ENCODE assay signal across 8 mouse cellular contexts in the genomic region with DNA sequence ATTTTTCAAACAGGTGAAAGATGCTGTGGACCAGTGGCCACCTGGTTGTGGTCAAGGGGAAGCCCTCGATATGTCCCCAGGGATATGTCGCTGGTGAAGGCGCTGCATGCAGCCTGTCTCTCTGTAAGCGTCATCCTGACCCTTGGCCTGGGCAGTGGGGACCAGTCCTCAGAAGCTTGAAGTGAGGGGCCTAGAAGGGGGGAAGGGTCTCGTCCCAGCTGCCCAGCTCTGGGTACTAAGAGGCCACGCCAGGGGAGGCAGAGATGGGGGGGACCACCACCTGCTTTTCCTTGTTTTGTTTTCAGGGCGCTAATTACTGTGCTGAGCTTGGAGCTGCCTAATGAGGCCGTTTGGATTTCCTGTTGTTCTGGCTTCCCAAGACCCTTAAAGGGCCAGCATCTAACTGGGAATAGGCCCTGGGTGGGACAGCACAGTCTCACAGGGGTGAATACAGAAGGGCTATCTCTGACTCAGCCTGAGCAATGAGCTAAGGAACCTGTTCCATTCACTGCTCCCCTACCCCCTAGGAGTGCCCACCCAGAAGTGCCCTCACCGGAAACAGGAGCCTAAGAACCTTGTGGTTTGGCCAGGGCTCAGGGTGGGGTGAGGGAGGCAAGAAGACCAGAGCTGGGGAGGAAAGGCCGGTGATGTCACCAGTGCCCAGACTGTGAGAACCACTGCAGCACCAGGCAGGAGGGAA. TPM values are rescaled to one million over a fixed set of nuclear protein-coding genes. Genes with fewer than 3 reads are reported as not detected.
DNase-seq lines count a peak whose midpoint lies in the region; ATAC-seq and TF ChIP-seq lines count a peak whose summit lies in the region.
"Had no signal": no experiment of that assay in that cellular context is flagged by ENCODE, and none has a peak within 500 bp of the region (broad histone marks: within the 10 kb centered on the region; RNA-seq: fewer than 3 reads in every experiment).

No protein-coding gene starts in this region.

- peak overlapping the region; percentile 34 for H3K27ac ChIP-seq in kidney, embryonic 15.5 days
- peak overlapping the region; percentile 51 for H3K27ac ChIP-seq in forebrain, embryonic 10.5 days

- peaks cover 46% of the 10 kb centered on the region for H3K4me1 ChIP-seq in kidney, embryonic 15.5 days
- H3K4me1 ChIP-seq in forebrain, embryonic 10.5 days: peaks cover 50% of the 10 kb centered on the region

- H3K9me3 ChIP-seq in kidney, embryonic 15.5 days (replicated peaks): 0 out of 2 replicates have a peak, but pooled peaks cover 3% of the 10 kb centered on the region
- peaks cover 4% of the 10 kb centered on the region; the same call in 1 of the 2 replicates for H3K9me3 ChIP-seq in forebrain, embryonic 10.5 days
- H3K9me3 ChIP-seq: limb, embryonic 15.5 days had no signal

- ATAC-seq in kidney, embryonic 15.5 days (replicated peaks; ENCODE audit: low FRiP score): peak; percentile 46; the same call in 1 of the 2 replicates

- 0 out of 2 replicates have a peak, but pooled peaks cover 2% of the 10 kb centered on the region for H3K27me3 ChIP-seq in kidney, embryonic 15.5 days
- peaks cover 85% of the 10 kb centered on the region for H3K27me3 ChIP-seq in forebrain, embryonic 10.5 days (ENCODE audit: poor library complexity, severe bottlenecking)
- H3K27me3 ChIP-seq: limb, embryonic 15.5 days had no signal

- 25% methylated on average over 10 of the region's 10 CpGs for WGBS in kidney, embryonic 15.5 days
- 21% methylated on average over 10 of the region's 10 CpGs for WGBS in forebrain, embryonic 10.5 days

- H3K4me3 ChIP-seq in kidney, embryonic 15.5 days (replicated peaks): no peak overlapping the region
- H3K4me3 ChIP-seq in forebrain, embryonic 10.5 days: no peak overlapping the region
- H3K4me3 ChIP-seq: limb, embryonic 15.5 days had no signal

- TF ChIP-seq CTCF in brain, embryonic 14.5 days (IDR thresholded peaks at IDR 0.05; ENCODE audit: borderline replicate concordance, extremely low read depth, insufficient read depth, insufficient read length): no peak

- TF ChIP-seq POLR2A in brain, embryonic 14.5 days (IDR thresholded peaks at IDR 0.05; ENCODE audit: borderline replicate concordance, extremely low read depth, insufficient read depth, insufficient read length, poor library complexity, severe bottlenecking): no peak

- H3K4me2 ChIP-seq in kidney, embryonic 15.5 days: no peak overlapping the region
- H3K4me2 ChIP-seq: limb, embryonic 15.5 days had no signal

- no peak overlapping the region for H3K9ac ChIP-seq in kidney, embryonic 15.5 days
- H3K9ac ChIP-seq: limb, embryonic 15.5 days had no signal

- no peak for DNase-seq in kidney, adult 9 months
- DNase-seq in brain, embryonic 14.5 days (ENCODE audit: low read depth): peak; percentile 80
- DNase-seq in forebrain, embryonic 10.5 days (ENCODE audit: extremely low spot score, low spot score): no peak
- peak; percentile 38 for DNase-seq in lung, postnatal 25 days (ENCODE audit: low spot score)
- no peak for DNase-seq in layer of hippocampus, postnatal 14 days (ENCODE audit: low spot score in 2 of 2)
- DNase-seq in gastrocnemius, adult 8-10 months (ENCODE audit: low spot score in 2 of 2): no peak

- H3K36me3 ChIP-seq in kidney, embryonic 15.5 days: no peaks in the 10 kb centered on the region
- no peaks in the 10 kb centered on the region for H3K36me3 ChIP-seq in forebrain, embryonic 10.5 days (replicated peaks)
- H3K36me3 ChIP-seq: limb, embryonic 15.5 days had no signal

RNA-seq across cellular contexts. Expression of gene Dll4, which starts 11.7 kb away (rescaled TPM):
- polyA plus RNA-seq in kidney, embryonic 15.5 days (2015; fragmentation: Nextera tagmentation; extraction: Ambion mirVana): 9.9 and 10.5 TPM in 2 replicates
- 5.9 and 9.0 TPM in 2 replicates for polyA plus RNA-seq in brain, embryonic 14.5 days (2012; rRNA removed)
- 3.3 and 4.0 TPM in 2 replicates for polyA plus RNA-seq in forebrain, embryonic 10.5 days (2016; fragmentation: Nextera tagmentation; extraction: Ambion mirVana)
- 1 to 10 TPM; 5.6 to 6.3 TPM for total RNA-seq in layer of hippocampus, postnatal 14 days (2021)
- total RNA-seq in gastrocnemius, adult 8-10 months (2022): 1 to 10 TPM; 3.3 to 5.8 (median 3.9) TPM

RNA-seq across cellular contexts. Expression of gene Vps18, which starts 25.4 kb away (rescaled TPM):
- polyA plus RNA-seq in kidney, embryonic 15.5 days (2015; fragmentation: Nextera tagmentation; extraction: Ambion mirVana): 17.6 and 19.6 TPM in 2 replicates
- polyA plus RNA-seq in brain, embryonic 14.5 days (2012; rRNA removed): 26.0 and 28.6 TPM in 2 replicates
- polyA plus RNA-seq in forebrain, embryonic 10.5 days (2016; fragmentation: Nextera tagmentation; extraction: Ambion mirVana): 23.0 and 23.6 TPM in 2 replicates
- 10 to 100 TPM; 34.0 to 34.3 TPM for total RNA-seq in layer of hippocampus, postnatal 14 days (2021)
- 10 to 100 TPM; 10.8 to 12.5 (median 11.5) TPM for total RNA-seq in gastrocnemius, adult 8-10 months (2022)

RNA-seq across cellular contexts. Expression of gene Chac1, which starts 37.1 kb away (rescaled TPM):
- polyA plus RNA-seq in kidney, embryonic 15.5 days (2015; fragmentation: Nextera tagmentation; extraction: Ambion mirVana): 0.91 and 0.98 TPM in 2 replicates
- 5.4 and 6.1 TPM in 2 replicates for polyA plus RNA-seq in brain, embryonic 14.5 days (2012; rRNA removed)
- polyA plus RNA-seq in forebrain, embryonic 10.5 days (2016; fragmentation: Nextera tagmentation; extraction: Ambion mirVana): 1.3 and 1.4 TPM in 2 replicates
- 1 to 10 TPM; 6.6 to 7.8 TPM for total RNA-seq in layer of hippocampus, postnatal 14 days (2021)
- total RNA-seq in gastrocnemius, adult 8-10 months (2022): 100 to 1,000 TPM in 1 of 4 experiments, 10 to 100 TPM in 3; 59.1 to 158 (median 73.1) TPM

RNA-seq across cellular contexts. Expression of gene Rhov, which starts 42.9 kb away (rescaled TPM):
- polyA plus RNA-seq in kidney, embryonic 15.5 days (2015; fragmentation: Nextera tagmentation; extraction: Ambion mirVana): 0.72 and 1.1 TPM in 2 replicates
- 9.1 and 13.5 TPM in 2 replicates for polyA plus RNA-seq in brain, embryonic 14.5 days (2012; rRNA removed)
- 0.44 and 0.58 TPM in 2 replicates for polyA plus RNA-seq in forebrain, embryonic 10.5 days (2016; fragmentation: Nextera tagmentation; extraction: Ambion mirVana)
- total RNA-seq in layer of hippocampus, postnatal 14 days (2021): 1 to 10 TPM; 9.4 to 9.6 TPM
- total RNA-seq in gastrocnemius, adult 8-10 months (2022): not detected

Comparison
In these comparisons a context has a peak if more than half of its experiments do, and no peak if none do; other contexts are left out.
1. DNase-seq: peak in brain, embryonic 14.5 days (single experiment) and lung, postnatal 25 days (single experiment); none in kidney, adult 9 months (single experiment), forebrain, embryonic 10.5 days (single experiment), layer of hippocampus, postnatal 14 days (0 of 2) and gastrocnemius, adult 8-10 months (0 of 2).